Mouse (Mus musculus): ENCODE measurements around the gene Dirc2. TPM values are rescaled to one million over a fixed set of nuclear protein-coding genes. Genes with fewer than 3 reads are reported as not detected.

Gene Dirc2
- polyA plus RNA-seq, 1 experiment from 2014 or later, result 18.1 TPM

GRCm38 (mm10) chr16:35677511-35678113 is 91.5 kb downstream of the Dirc2 start:
- H3K9ac ChIP-seq, result no peak overlapping the region
- H3K4me3 ChIP-seq (replicated peaks), result no peak overlapping the region
- no peaks in the 10 kb centered on the region for H3K9me3 ChIP-seq (replicated peaks)
- peaks cover 13% of the 10 kb centered on the region for H3K4me1 ChIP-seq
- no peak overlapping the region for H3K4me2 ChIP-seq (replicated peaks)
- no peak overlapping the region for H3K27ac ChIP-seq (replicated peaks)
- no peak for ATAC-seq (ENCODE audit: insufficient number of reproducible peaks, low FRiP score, low TSS enrichment, low read depth)
- no peaks in the 10 kb centered on the region for H3K27me3 ChIP-seq
- H3K36me3 ChIP-seq, result no peaks in the 10 kb centered on the region
- 75% methylated on average over 8 of the region's 8 CpGs for WGBS

DNA sequence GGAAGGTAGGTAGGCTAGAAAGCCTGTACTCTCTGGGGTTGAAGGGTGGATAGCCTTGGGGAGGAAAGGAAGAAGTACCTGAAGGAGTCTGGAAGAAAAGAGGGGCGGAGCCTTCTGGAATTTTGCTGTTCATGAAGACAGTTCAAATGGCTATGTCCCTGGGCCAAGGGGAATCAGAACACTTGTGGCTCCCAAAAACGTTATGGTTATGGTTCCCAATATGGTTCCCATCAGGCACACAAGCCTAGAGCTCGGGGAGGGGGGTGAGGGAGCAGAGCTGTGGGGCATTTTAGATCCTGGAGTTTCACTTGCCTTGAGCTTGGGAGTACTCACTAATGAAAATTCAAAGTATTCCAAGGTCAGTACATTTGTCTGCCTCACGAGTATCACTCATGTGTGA is 104.3 kb downstream of the Dirc2 start:
- no peaks in the 10 kb centered on the region for H3K9me3 ChIP-seq (replicated peaks)
- no peak overlapping the region for H3K27ac ChIP-seq (replicated peaks)
- H3K27me3 ChIP-seq, result peaks cover 22% of the 10 kb centered on the region
- no peak overlapping the region for H3K4me2 ChIP-seq (replicated peaks)
- peaks cover 6% of the 10 kb centered on the region for H3K4me1 ChIP-seq
- 69% methylated on average over 4 of the region's 4 CpGs for WGBS
- ATAC-seq (ENCODE audit: insufficient number of reproducible peaks, low FRiP score, low TSS enrichment, low read depth), result no peak
- no peaks in the 10 kb centered on the region for H3K36me3 ChIP-seq
- no peak overlapping the region for H3K9ac ChIP-seq
- no peak overlapping the region for H3K4me3 ChIP-seq (replicated peaks)

- no peak overlapping the region for H3K4me2 ChIP-seq (replicated peaks)
- H3K27me3 ChIP-seq, result peaks cover 31% of the 10 kb centered on the region
- 93% methylated on average over 9 of the region's 9 CpGs for WGBS
- H3K27ac ChIP-seq (replicated peaks), result no peak overlapping the region
- H3K9ac ChIP-seq, result no peak overlapping the region
- ATAC-seq (ENCODE audit: insufficient number of reproducible peaks, low FRiP score, low TSS enrichment, low read depth), result no peak
- H3K4me1 ChIP-seq, result peaks cover 10% of the 10 kb centered on the region
- no peak overlapping the region for H3K4me3 ChIP-seq (replicated peaks)
- H3K36me3 ChIP-seq, result no peaks in the 10 kb centered on the region
- no peaks in the 10 kb centered on the region for H3K9me3 ChIP-seq (replicated peaks)
Measured at GRCm38 (mm10) chr16:35663831-35664414, 105.2 kb downstream of the Dirc2 start.

DNA sequence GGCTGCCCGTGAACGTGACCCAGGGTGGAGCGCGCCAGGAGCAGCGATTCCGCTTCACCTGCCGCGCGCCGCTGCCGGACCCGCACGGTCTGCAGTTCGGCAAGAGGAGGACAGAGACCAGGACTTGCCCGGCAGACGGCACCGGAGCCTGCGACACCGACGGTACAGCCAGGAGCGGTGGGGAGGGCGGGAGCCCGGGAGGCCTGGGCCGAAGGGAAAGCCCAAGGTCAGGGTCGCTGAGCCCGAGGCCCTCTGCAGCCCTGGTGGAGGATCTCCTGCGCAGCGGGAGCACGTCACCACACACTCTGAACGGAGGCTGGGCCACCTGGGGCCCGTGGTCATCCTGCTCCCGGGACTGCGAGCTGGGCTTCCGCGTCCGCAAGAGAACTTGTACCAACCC is 108.9 kb downstream of the Dirc2 start:
- no peak for ATAC-seq (ENCODE audit: insufficient number of reproducible peaks, low FRiP score, low TSS enrichment, low read depth)
- Histone ChIP-seq H3K4me1 (peaks cover 10% of the 10 kb centered on the region), H3K9me3 (replicated peaks) (no peaks in the 10 kb centered on the region), H3K36me3 (no peaks in the 10 kb centered on the region), H3K27ac (replicated peaks) (no peak overlapping the region), H3K9ac (no peak overlapping the region), H3K4me2 (replicated peaks) (peak overlapping the region; percentile 55), H3K4me3 (replicated peaks) (peak overlapping the region; percentile 35), H3K27me3 (peaks cover 59% of the 10 kb centered on the region)
- WGBS, result 9% methylated on average over 36 of the region's 36 CpGs

DNA sequence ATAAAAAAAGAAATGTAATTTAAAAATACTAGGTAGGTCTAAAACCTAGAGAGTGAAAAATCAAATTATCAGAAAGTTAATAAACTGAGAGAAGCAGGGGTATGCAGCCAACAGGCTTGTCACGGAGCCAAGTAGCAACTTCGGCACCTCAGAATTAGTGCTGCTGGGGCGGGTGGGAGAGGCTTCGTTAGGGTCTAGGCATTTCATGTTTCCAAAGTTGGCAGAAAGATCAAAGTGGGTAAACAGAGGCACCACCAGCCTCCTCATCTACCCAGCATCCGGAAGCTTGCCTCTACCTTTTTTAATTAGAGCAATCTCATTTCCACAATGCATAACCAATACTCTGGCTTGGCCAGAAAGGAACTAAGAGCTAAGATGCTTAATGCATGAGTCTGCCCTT is 115.2 kb downstream of the Dirc2 start:
- no peak overlapping the region for H3K4me2 ChIP-seq (replicated peaks)
- WGBS, result 89% methylated on average over 5 of the region's 5 CpGs
- no peak overlapping the region for H3K4me3 ChIP-seq (replicated peaks)
- ATAC-seq (ENCODE audit: insufficient number of reproducible peaks, low FRiP score, low TSS enrichment, low read depth), result no peak
- no peaks in the 10 kb centered on the region for H3K36me3 ChIP-seq
- H3K27me3 ChIP-seq, result peaks cover 28% of the 10 kb centered on the region
- H3K27ac ChIP-seq (replicated peaks), result no peak overlapping the region
- no peaks in the 10 kb centered on the region for H3K4me1 ChIP-seq
- H3K9me3 ChIP-seq (replicated peaks), result no peaks in the 10 kb centered on the region
- no peak overlapping the region for H3K9ac ChIP-seq

- Histone ChIP-seq H3K27me3 (peaks cover 15% of the 10 kb centered on the region), H3K36me3 (no peaks in the 10 kb centered on the region), H3K4me3 (replicated peaks) (no peak overlapping the region), H3K9ac (no peak overlapping the region), H3K4me1 (no peaks in the 10 kb centered on the region), H3K27ac (replicated peaks) (no peak overlapping the region), H3K4me2 (replicated peaks) (no peak overlapping the region), H3K9me3 (replicated peaks) (no peaks in the 10 kb centered on the region)
- 92% methylated on average over 3 of the region's 3 CpGs for WGBS
- ATAC-seq (ENCODE audit: insufficient number of reproducible peaks, low FRiP score, low TSS enrichment, low read depth), result no peak
Measured at GRCm38 (mm10) chr16:35652706-35653105, 116.5 kb downstream of the Dirc2 start.

GRCm38 (mm10) chr16:35652206-35652605 is 117.0 kb downstream of the Dirc2 start:
- WGBS, result 59% methylated on average over 6 of the region's 6 CpGs
- no peaks in the 10 kb centered on the region for H3K36me3 ChIP-seq
- no peak overlapping the region for H3K9ac ChIP-seq
- H3K27ac ChIP-seq (replicated peaks), result no peak overlapping the region
- peaks cover 12% of the 10 kb centered on the region for H3K27me3 ChIP-seq
- H3K4me1 ChIP-seq, result no peaks in the 10 kb centered on the region
- no peaks in the 10 kb centered on the region for H3K9me3 ChIP-seq (replicated peaks)
- H3K4me2 ChIP-seq (replicated peaks), result no peak overlapping the region
- no peak overlapping the region for H3K4me3 ChIP-seq (replicated peaks)
- no peak for ATAC-seq (ENCODE audit: insufficient number of reproducible peaks, low FRiP score, low TSS enrichment, low read depth)

- no peak overlapping the region for H3K9ac ChIP-seq
- no peak overlapping the region for H3K4me3 ChIP-seq (replicated peaks)
- H3K27ac ChIP-seq (replicated peaks), result no peak overlapping the region
- ATAC-seq (ENCODE audit: insufficient number of reproducible peaks, low FRiP score, low TSS enrichment, low read depth), result no peak
- H3K4me1 ChIP-seq, result no peaks in the 10 kb centered on the region
- H3K9me3 ChIP-seq (replicated peaks), result no peaks in the 10 kb centered on the region
- H3K36me3 ChIP-seq, result no peaks in the 10 kb centered on the region
- 80% methylated on average over 4 of the region's 4 CpGs for WGBS
- H3K4me2 ChIP-seq (replicated peaks), result no peak overlapping the region
- H3K27me3 ChIP-seq, result no peaks in the 10 kb centered on the region
Measured at GRCm38 (mm10) chr16:35648862-35649261, 120.3 kb downstream of the Dirc2 start.

Other genes with a start within 250 kb of the Dirc2 start
- 6.3 and 6.8 TPM in 2 replicates for gene Sema5b, start 228.2 kb downstream of the Dirc2 start, polyA plus RNA-seq (2015; fragmentation: Nextera tagmentation; extraction: Ambion mirVana)
- gene Hspbap1, start 1.0 kb upstream of the Dirc2 start, polyA plus RNA-seq (2015; fragmentation: Nextera tagmentation; extraction: Ambion mirVana), result 13.3 and 13.9 TPM in 2 replicates
- 1.5 and 2.2 TPM in 2 replicates for gene Parp14, start 102.2 kb upstream of the Dirc2 start, polyA plus RNA-seq (2015; fragmentation: Nextera tagmentation; extraction: Ambion mirVana)
- gene Parp9, start 169.1 kb upstream of the Dirc2 start, polyA plus RNA-seq (2015; fragmentation: Nextera tagmentation; extraction: Ambion mirVana), result 6.9 and 7.3 TPM in 2 replicates
- 3.8 and 3.9 TPM in 2 replicates for gene Dtx3l, start 169.8 kb upstream of the Dirc2 start, polyA plus RNA-seq (2015; fragmentation: Nextera tagmentation; extraction: Ambion mirVana)
- gene Kpna1, start 209.4 kb upstream of the Dirc2 start, polyA plus RNA-seq (2015; fragmentation: Nextera tagmentation; extraction: Ambion mirVana), result 32.4 and 35.6 TPM in 2 replicates